Mouse (Mus musculus) gastrocnemius, adult 2 months (tissue): ENCODE data around the gene Zcchc14. TPM values are rescaled to one million over a fixed set of nuclear protein-coding genes. Genes with fewer than 3 reads are reported as not detected.
"Not testable (repeated sequence)": the region's sequence is repeated elsewhere in the genome, so short reads cannot be mapped to it uniquely, and the experiment has no call there.

Experiments used
- DNase-seq: peaks from one replicate; pipeline ENCODE4 v3.0.0; 2022
- H3K27ac ChIP-seq: fragments of 200-600 bp; 2 replicates; pipeline ENCODE4 v1.8.1; 2022; ENCODE audit warnings: mild to moderate bottlenecking
- H3K4me3 ChIP-seq: fragments of 200-600 bp; 2 replicates; pipeline ENCODE4 v1.8.1; 2022; ENCODE audit warnings: mild to moderate bottlenecking, moderate library complexity
- CTCF ChIP-seq: fragments of 200-600 bp; IDR thresholded peaks from 2 replicates; pipeline ENCODE4 v1.8.1; 2022; ENCODE audit warnings: antibody characterized with exemption, mild to moderate bottlenecking, moderate library complexity
- intact Hi-C: fragments of 180-260 bp; cut with DNase I; formaldehyde crosslinking; loops from one replicate; pipeline ENCODE4 v1.15.1; 2025
- total RNA-seq, 2 experiments: library from RNA; stranded (reverse); gene quantifications; 2 replicates each; pipeline ENCODE4 v1.2.3; 2021

The Zcchc14 gene
- total RNA-seq, 2 experiments from 2014 or later, result 18.8 to 22.3 TPM

GRCm38 (mm10) chr8:121680896-121681295 lies 28.2 kb upstream of the Zcchc14 start:
- H3K4me3 ChIP-seq, result no peak overlapping the region
- no peak for TF ChIP-seq CTCF
- intact Hi-C loops, result no loop called here
- no peak overlapping the region for H3K27ac ChIP-seq
- no peak for DNase-seq

- DNase-seq, result no peak
- H3K27ac ChIP-seq, result no peak overlapping the region
- no peak for TF ChIP-seq CTCF
- intact Hi-C loops, result no loop called here
- H3K4me3 ChIP-seq, result no peak overlapping the region
Measured at GRCm38 (mm10) chr8:121678696-121679095, 26.0 kb upstream of the Zcchc14 start.

GRCm38 (mm10) chr8:121675701-121676100 lies 23.0 kb upstream of the Zcchc14 start:
- H3K4me3 ChIP-seq, result peak overlapping the region; percentile 52
- intact Hi-C loops, result no loop called here
- no peak for TF ChIP-seq CTCF
- DNase-seq, result peak; percentile 88
- peak overlapping the region; percentile 81 for H3K27ac ChIP-seq

- TF ChIP-seq CTCF, result no peak
- DNase-seq, result no peak
- no peak overlapping the region for H3K4me3 ChIP-seq
- H3K27ac ChIP-seq, result peak overlapping the region; percentile 81
- intact Hi-C loops, result no loop called here
Measured at GRCm38 (mm10) chr8:121675161-121675560, 22.5 kb upstream of the Zcchc14 start.

GRCm38 (mm10) chr8:121674524-121674923 lies 21.8 kb upstream of the Zcchc14 start:
- Histone ChIP-seq H3K4me3 (no peak overlapping the region), H3K27ac (no peak overlapping the region)
- TF ChIP-seq CTCF, result peak; percentile 59
- no peak for DNase-seq
- intact Hi-C loops, result no loop called here

- intact Hi-C loops, result no loop called here
- DNase-seq, result no peak
- no peak overlapping the region for H3K4me3 ChIP-seq
Measured at GRCm38 (mm10) chr8:121673917-121674316, 21.2 kb upstream of the Zcchc14 start.

GRCm38 (mm10) chr8:121673153-121673552 lies 20.5 kb upstream of the Zcchc14 start:
- TF ChIP-seq CTCF, result no peak
- no peak for DNase-seq
- Histone ChIP-seq H3K27ac (no peak overlapping the region), H3K4me3 (no peak overlapping the region)
- intact Hi-C loops, result no loop called here

More at GRCm38 (mm10) chr8:121673917-121674316, 21.2 kb upstream of the Zcchc14 start:
- 0 out of 2 replicates have a peak overlapping the region, but pooled peaks have one; percentile 28 for H3K27ac ChIP-seq
- TF ChIP-seq CTCF, result no peak

- DNase-seq, result no peak
- H3K4me3 ChIP-seq, result no peak overlapping the region
- intact Hi-C loops, result no loop called here
- TF ChIP-seq CTCF, result no peak
- peak overlapping the region; percentile 75 for H3K27ac ChIP-seq
Measured at GRCm38 (mm10) chr8:121669208-121669607, 16.5 kb upstream of the Zcchc14 start.

GRCm38 (mm10) chr8:121668553-121668952 lies 15.9 kb upstream of the Zcchc14 start:
- no peak for TF ChIP-seq CTCF
- DNase-seq, result peak; percentile 33
- intact Hi-C loops, result no loop called here
- Histone ChIP-seq H3K27ac (peak overlapping the region; percentile 75), H3K4me3 (no peak overlapping the region)

GRCm38 (mm10) chr8:121667936-121668500 lies 15.3 kb upstream of the Zcchc14 start:
- intact Hi-C loops, DNase-seq, H3K4me3 ChIP-seq: not testable (repeated sequence)
- peak overlapping the region; percentile 75 for H3K27ac ChIP-seq

GRCm38 (mm10) chr8:121665329-121665728 lies 12.6 kb upstream of the Zcchc14 start:
- Histone ChIP-seq H3K27ac (peak overlapping the region; percentile 84), H3K4me3 (peak overlapping the region; percentile 59)
- TF ChIP-seq CTCF, result no peak
- peak; percentile 75 for DNase-seq
- intact Hi-C loops, result no loop called here

GRCm38 (mm10) chr8:121663101-121663500 lies 10.4 kb upstream of the Zcchc14 start:
- intact Hi-C loops, result no loop called here
- Histone ChIP-seq H3K4me3 (no peak overlapping the region), H3K27ac (no peak overlapping the region)
- DNase-seq, result no peak
- TF ChIP-seq CTCF, result no peak

GRCm38 (mm10) chr8:121661631-121662357 lies 9.1 kb upstream of the Zcchc14 start:
- Histone ChIP-seq H3K27ac (no peak overlapping the region), H3K4me3 (no peak overlapping the region)
- TF ChIP-seq CTCF, result no peak
- intact Hi-C loops, result no loop called here
- no peak for DNase-seq

- Histone ChIP-seq H3K27ac (no peak overlapping the region), H3K4me3 (no peak overlapping the region)
- intact Hi-C loops, result no loop called here
- TF ChIP-seq CTCF, result no peak
- DNase-seq, result no peak
Measured at GRCm38 (mm10) chr8:121660602-121661001, 7.9 kb upstream of the Zcchc14 start.
